Mouse (Mus musculus): ENCODE measurements at regions not wholly inside any gene's neighbourhood (a gene's known extent, or its start where the extent isn't known, plus 50 kb on each side); places are given as distances from the start of the nearest gene placed in this dataset.

DNA sequence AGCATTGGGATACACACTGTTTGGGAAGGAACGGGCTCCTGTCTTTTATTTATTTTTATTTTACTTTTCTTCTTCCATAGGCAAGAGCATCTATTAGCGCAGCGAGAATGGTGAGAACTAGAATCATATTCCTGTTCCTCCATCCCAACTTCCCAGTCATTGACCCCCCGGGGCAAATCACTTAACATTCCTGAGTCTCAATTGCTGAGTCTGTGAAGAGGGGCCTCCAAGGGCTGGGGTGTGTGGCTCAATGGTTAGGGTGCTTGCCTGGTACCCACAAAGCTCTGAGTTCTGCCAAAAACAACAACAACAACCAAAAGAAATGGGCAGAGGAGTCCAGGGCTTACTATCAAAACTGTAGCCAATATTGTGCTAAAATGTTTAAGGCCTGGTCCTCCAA is 98.5 kb upstream of the Med13l start:
- TF ChIP-seq HCFC1 (IDR thresholded peaks at IDR 0.05; ENCODE audit: borderline replicate concordance, insufficient read depth, low read length), result no peak
- TF ChIP-seq CHD2 (IDR thresholded peaks at IDR 0.05; ENCODE audit: low read depth, low read length), result no peak
- TF ChIP-seq ZNF384 (IDR thresholded peaks at IDR 0.05; ENCODE audit: low read depth, low read length), result no peak
- TF ChIP-seq MAFK (IDR thresholded peaks at IDR 0.05; ENCODE audit: insufficient read depth, low read depth, low read length), result no peak
- TF ChIP-seq ZC3H11A (IDR thresholded peaks at IDR 0.05; ENCODE audit: borderline replicate concordance, low read depth, low read length), result no peak
- Histone ChIP-seq H3K9me3 (ENCODE audit: control insufficient read depth, insufficient read depth, low read depth, low read length) (no peaks in the 10 kb centered on the region), H3K27ac (ENCODE audit: insufficient read depth, low read depth, low read length, poor library complexity, severe bottlenecking) (no peak overlapping the region), H3K9ac (ENCODE audit: insufficient read depth, low read depth, low read length, poor library complexity, severe bottlenecking) (no peak overlapping the region), H3K4me3 (ENCODE audit: insufficient read depth in 1 of 2, low read depth in 1 of 2, low read length in 2 of 2, poor library complexity in 1 of 2, severe bottlenecking in 1 of 2) (no peak overlapping the region), H3K4me1 (ENCODE audit: control insufficient read depth in 2 of 2, insufficient read depth in 2 of 2, low read length in 2 of 2, poor library complexity in 1 of 2) (peaks cover 9 to 31% of the 10 kb centered on the region in 2 experiments), H3K36me3 (ENCODE audit: control insufficient read depth, insufficient read depth, low read length, poor library complexity, severe bottlenecking) (no peaks in the 10 kb centered on the region)
- in situ Hi-C loops (cut with MboI; ENCODE audit: low sequenced_read_pairs in 2 of 2, unreplicated experiment in 2 of 2), result no loop called here
- DNase-seq (ENCODE audit: low read depth, low spot score), result no peak

DNA sequence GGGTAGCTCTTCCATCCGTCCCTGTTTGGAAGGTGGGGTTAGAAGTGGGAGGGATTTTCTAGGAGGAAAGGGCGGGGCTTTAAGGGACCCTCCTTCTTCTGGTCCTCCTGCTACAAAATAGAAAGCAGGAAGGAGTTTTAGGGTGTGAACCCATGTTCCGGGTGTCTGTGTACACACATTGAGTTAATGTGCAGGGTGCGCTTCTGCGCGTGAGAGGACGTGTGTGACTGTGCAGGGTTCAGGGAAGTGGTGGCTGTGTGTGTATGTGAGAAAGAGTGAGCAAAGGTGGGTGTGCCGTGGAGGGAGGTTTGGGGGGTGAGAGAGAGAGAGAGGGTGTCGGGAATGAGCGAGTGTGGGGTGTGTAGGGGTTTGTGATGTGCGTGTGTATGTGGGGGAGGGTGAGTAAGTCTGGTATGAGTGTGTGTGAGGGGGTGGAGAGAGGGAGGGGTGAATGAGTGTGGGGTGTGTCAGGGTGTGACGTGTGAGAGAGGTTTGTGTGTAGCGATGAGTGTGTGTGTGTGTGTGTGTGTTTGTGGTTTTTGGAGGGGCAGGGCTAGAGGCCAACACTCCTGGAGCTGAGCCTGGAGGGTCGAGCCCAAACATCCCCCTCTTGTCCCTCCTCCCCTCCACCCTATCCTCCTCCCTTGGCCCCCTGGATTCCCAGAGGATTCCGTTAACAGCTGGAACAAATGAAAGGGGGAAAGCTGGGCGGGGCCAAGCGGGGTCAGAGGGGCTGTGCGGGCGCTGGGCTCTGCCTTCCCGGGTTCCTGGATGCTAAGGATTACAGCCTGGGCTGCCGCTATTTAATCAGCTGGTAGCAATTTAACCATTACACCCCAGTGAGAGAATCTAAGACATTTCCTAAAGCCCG is 95.3 kb upstream of the Med13l start:
- Histone ChIP-seq H3K9ac (ENCODE audit: insufficient read depth, low read depth, low read length, poor library complexity, severe bottlenecking) (peak overlapping the region; percentile 52), H3K36me3 (ENCODE audit: control insufficient read depth, insufficient read depth, low read length, poor library complexity, severe bottlenecking) (no peaks in the 10 kb centered on the region), H3K27ac (ENCODE audit: insufficient read depth, low read depth, low read length, poor library complexity, severe bottlenecking) (peak overlapping the region; percentile 54), H3K4me1 (ENCODE audit: control insufficient read depth in 2 of 2, insufficient read depth in 2 of 2, low read length in 2 of 2, poor library complexity in 1 of 2) (peaks cover 9 to 36% of the 10 kb centered on the region in 2 experiments), H3K9me3 (ENCODE audit: control insufficient read depth, insufficient read depth, low read depth, low read length) (no peaks in the 10 kb centered on the region), H3K4me3 (ENCODE audit: insufficient read depth in 1 of 2, low read depth in 1 of 2, low read length in 2 of 2, poor library complexity in 1 of 2, severe bottlenecking in 1 of 2) (peak overlapping the region; percentile 66 to 78)
- in situ Hi-C loops (cut with MboI; ENCODE audit: low sequenced_read_pairs in 2 of 2, unreplicated experiment in 2 of 2), result no loop called here
- no peak for DNase-seq (ENCODE audit: low read depth, low spot score)
- TF ChIP-seq HCFC1 (IDR thresholded peaks at IDR 0.05; ENCODE audit: borderline replicate concordance, insufficient read depth, low read length), result no peak
- TF ChIP-seq CHD2 (IDR thresholded peaks at IDR 0.05; ENCODE audit: low read depth, low read length), result no peak
- TF ChIP-seq ZNF384 (IDR thresholded peaks at IDR 0.05; ENCODE audit: low read depth, low read length), result no peak
- TF ChIP-seq MAFK (IDR thresholded peaks at IDR 0.05; ENCODE audit: insufficient read depth, low read depth, low read length), result no peak
- no peak for TF ChIP-seq ZC3H11A (IDR thresholded peaks at IDR 0.05; ENCODE audit: borderline replicate concordance, low read depth, low read length)

DNA sequence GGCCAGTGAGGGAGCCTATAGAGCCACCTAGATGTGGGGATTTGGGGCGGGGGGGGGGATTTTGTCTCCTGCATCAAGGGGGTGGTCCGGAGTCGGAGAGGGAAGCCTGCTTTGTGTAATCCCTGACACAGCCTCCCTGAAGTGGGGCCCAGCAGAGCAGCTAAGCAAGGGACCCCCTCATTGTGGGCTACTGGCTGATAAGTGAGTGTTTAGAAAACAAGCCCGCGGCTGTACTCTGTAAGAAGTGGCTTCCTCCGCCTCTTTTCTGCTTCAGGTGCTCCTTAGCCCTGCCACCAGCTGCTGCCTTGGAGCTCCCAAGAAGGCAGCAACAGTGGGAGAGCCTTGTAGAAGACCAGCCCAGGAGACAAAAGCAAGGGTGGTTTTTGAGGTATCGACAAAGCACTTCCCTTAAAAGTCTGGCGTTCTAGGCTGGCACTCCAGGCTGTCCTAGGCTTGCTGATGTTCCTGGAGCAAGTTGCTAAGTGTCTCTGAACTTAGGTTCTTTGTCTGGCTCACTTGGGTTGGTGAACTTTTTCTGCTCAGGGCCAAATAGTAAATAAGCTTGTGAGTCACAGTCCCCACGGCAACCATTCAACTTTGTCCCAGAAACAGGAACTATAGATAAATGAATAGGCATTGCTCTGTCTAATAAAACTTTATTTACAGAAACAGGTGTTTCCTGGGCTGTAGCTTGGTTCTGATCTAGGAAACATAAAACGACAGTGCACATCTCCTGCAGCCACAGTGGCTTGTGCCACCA is 94.3 kb upstream of the Med13l start:
- peak overlapping the region; percentile 66 to 78 for H3K4me3 ChIP-seq (ENCODE audit: insufficient read depth in 1 of 2, low read depth in 1 of 2, low read length in 2 of 2, poor library complexity in 1 of 2, severe bottlenecking in 1 of 2)
- no peak for DNase-seq (ENCODE audit: low read depth, low spot score)
- H3K27ac ChIP-seq (ENCODE audit: insufficient read depth, low read depth, low read length, poor library complexity, severe bottlenecking), result peak overlapping the region; percentile 54; the same call in 1 of the 2 replicates
- no peak for TF ChIP-seq ZNF384 (IDR thresholded peaks at IDR 0.05; ENCODE audit: low read depth, low read length)
- H3K9me3 ChIP-seq (ENCODE audit: control insufficient read depth, insufficient read depth, low read depth, low read length), result no peaks in the 10 kb centered on the region
- peak overlapping the region; percentile 16; the same call in 1 of the 2 replicates for H3K9ac ChIP-seq (ENCODE audit: insufficient read depth, low read depth, low read length, poor library complexity, severe bottlenecking)
- in situ Hi-C loops (cut with MboI; ENCODE audit: low sequenced_read_pairs in 2 of 2, unreplicated experiment in 2 of 2), result no loop called here
- no peaks in the 10 kb centered on the region for H3K36me3 ChIP-seq (ENCODE audit: control insufficient read depth, insufficient read depth, low read length, poor library complexity, severe bottlenecking)
- peaks cover 9 to 33% of the 10 kb centered on the region in 2 experiments for H3K4me1 ChIP-seq (ENCODE audit: control insufficient read depth in 2 of 2, insufficient read depth in 2 of 2, low read length in 2 of 2, poor library complexity in 1 of 2)

- Histone ChIP-seq H3K4me3 (ENCODE audit: insufficient read depth in 1 of 2, low read depth in 1 of 2, low read length in 2 of 2, poor library complexity in 1 of 2, severe bottlenecking in 1 of 2) (no peak overlapping the region), H3K9ac (ENCODE audit: insufficient read depth, low read depth, low read length, poor library complexity, severe bottlenecking) (no peak overlapping the region), H3K9me3 (ENCODE audit: control insufficient read depth, insufficient read depth, low read depth, low read length) (no peaks in the 10 kb centered on the region), H3K27ac (ENCODE audit: insufficient read depth, low read depth, low read length, poor library complexity, severe bottlenecking) (no peak overlapping the region), H3K4me1 (ENCODE audit: control insufficient read depth in 2 of 2, insufficient read depth in 2 of 2, low read length in 2 of 2, poor library complexity in 1 of 2) (peaks cover 6 to 42% of the 10 kb centered on the region in 2 experiments), H3K36me3 (ENCODE audit: control insufficient read depth, insufficient read depth, low read length, poor library complexity, severe bottlenecking) (no peaks in the 10 kb centered on the region)
- DNase-seq (ENCODE audit: low read depth, low spot score), result no peak
- TF ChIP-seq ZNF384 (IDR thresholded peaks at IDR 0.05; ENCODE audit: low read depth, low read length) (no peak), MAFK (IDR thresholded peaks at IDR 0.05; ENCODE audit: insufficient read depth, low read depth, low read length) (no peak), HCFC1 (IDR thresholded peaks at IDR 0.05; ENCODE audit: borderline replicate concordance, insufficient read depth, low read length) (no peak), ZC3H11A (IDR thresholded peaks at IDR 0.05; ENCODE audit: borderline replicate concordance, low read depth, low read length) (no peak), CHD2 (IDR thresholded peaks at IDR 0.05; ENCODE audit: low read depth, low read length) (no peak)
- in situ Hi-C loops (cut with MboI; ENCODE audit: low sequenced_read_pairs in 2 of 2, unreplicated experiment in 2 of 2), result no loop called here
These were observed 91.7 kb upstream of the Med13l start for GRCm38 (mm10) chr5:118468739-118469138.
